Mouse (Mus musculus) spleen, adult 12 weeks (tissue): ENCODE results near the gene Vav1.

Source experiments
- DNase-seq: peaks from one replicate; pipeline ENCODE4 v3.0.0; 2022; ENCODE audit warnings: low spot score

Gene Vav1

GRCm38 (mm10) chr17:57278943-57279590, at the start of gene Vav1:
Gene Vav1 (plus strand): TSS chr17:57279100.
- peak; percentile 55 for DNase-seq

GRCm38 (mm10) chr17:57229851-57230727, 48.8 kb upstream of the Vav1 start:
- no peak for DNase-seq

- no peak for DNase-seq
Measured at GRCm38 (mm10) chr17:57230728-57231125, 48.2 kb upstream of the Vav1 start.

DNA sequence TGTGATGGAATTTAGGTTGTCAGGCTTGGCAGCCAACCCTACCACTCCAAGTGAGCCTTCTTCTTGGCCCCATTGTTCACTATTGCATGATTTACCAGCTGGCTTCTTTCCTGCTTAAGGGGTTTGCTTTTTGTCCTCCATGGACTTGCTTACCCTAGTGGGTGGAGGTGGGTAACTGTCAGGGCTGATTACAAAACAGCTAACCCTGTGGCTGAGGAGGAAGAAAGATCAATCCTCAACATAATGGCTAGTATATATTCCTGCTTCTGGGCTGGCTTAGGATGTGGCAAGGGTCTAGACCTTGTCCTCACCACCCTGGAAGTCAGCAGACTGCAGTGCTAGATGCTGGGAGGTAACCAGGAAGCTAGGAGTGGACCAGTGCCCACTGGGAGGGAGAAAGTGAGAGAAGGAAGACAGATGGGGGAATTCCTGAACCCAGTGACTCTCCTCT, 47.6 kb upstream of the Vav1 start:
- no peak for DNase-seq

- no peak for DNase-seq
Measured at GRCm38 (mm10) chr17:57232200-57232599, 46.7 kb upstream of the Vav1 start.

DNA sequence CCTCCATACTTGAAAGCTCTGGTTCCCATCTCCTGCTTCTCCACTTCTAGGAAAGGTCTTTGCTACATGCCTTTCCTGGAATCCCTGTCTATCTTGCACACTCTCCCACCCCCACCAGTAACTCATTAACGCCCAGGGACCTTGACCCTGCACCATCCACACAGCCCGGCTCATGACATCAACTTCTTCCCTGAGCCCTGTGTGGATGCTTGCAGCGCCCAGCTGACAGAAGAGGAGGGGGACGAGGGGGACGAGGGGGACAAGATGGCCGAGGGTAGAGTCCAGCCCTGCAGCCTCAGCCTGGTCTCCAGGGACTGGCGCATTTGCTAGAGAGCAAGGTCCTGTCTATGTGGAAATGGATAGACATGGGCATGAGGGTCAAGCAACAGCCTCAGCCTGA, 45.9 kb upstream of the Vav1 start:
- no peak for DNase-seq

DNA sequence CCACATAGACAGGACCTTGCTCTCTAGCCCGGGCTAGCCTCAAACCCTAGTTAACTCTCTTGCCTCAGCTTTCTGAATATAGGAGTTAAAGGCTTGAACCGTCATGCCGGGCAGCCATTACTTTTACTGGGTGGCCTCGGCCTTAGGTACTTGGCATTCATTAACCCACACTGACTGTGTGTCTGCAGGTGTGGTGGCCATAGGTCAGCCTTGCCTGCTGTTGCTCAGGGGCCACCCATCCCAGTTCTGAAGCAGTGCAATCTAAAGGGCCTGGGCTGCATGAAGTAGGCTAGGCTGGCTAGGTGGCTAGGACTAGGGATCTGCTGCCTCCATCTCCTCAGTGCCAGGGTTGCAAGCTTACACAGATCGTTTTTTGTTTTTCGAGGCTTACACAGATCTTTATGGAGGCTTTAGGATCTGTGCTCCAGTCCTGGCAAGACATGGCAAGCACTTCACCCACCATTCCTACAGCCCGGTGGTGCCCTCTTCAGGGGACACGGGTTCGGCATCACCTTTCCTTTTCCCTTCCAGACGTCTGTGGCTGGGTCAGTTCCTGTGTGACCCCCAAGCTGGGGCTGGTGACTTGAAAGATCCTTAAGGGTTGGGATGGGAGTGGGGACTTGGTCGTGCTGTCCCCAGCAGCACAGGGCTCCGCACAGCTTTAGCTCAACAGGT, 44.5 kb upstream of the Vav1 start:
- DNase-seq: no peak

- no peak for DNase-seq
Measured at GRCm38 (mm10) chr17:57235803-57236202, 43.1 kb upstream of the Vav1 start.

GRCm38 (mm10) chr17:57237181-57237580, 41.7 kb upstream of the Vav1 start:
- no peak for DNase-seq

DNA sequence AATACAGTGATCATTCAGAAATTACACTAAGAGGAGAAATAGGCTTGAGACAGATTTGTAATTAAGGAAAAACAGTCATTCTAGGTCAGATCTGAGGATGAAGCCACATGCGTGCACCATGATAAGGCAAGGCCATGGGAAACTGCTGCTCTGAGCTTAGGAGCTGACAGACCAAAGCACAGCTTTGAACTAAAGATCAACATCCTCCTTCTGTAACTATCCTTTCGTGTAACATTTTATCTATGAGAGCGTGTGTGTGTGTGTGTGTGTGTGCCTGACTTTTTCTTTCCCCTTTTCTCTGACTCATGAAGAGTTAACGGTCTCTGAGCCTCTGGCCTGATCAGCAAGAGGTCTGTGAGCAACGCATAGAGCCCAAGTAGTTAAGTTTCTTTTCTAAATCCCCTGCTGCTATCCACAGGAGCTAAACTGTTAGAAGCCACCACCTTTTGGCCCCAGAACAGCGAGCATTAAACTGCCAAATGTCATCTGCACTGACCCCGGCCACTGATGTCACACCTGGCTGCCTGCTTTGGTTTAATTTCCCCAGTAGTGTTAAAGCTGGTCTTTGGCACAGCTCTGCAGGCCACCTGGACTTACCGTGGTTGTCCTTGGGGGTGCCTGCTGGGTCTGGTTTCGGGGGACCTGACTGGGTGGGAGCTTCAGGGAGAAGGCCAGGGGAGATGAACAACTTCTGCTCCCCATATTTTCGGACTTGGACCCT, 35.1 kb upstream of the Vav1 start:
- DNase-seq: no peak

GRCm38 (mm10) chr17:57245311-57245929, 33.5 kb upstream of the Vav1 start:
- DNase-seq: no peak

DNA sequence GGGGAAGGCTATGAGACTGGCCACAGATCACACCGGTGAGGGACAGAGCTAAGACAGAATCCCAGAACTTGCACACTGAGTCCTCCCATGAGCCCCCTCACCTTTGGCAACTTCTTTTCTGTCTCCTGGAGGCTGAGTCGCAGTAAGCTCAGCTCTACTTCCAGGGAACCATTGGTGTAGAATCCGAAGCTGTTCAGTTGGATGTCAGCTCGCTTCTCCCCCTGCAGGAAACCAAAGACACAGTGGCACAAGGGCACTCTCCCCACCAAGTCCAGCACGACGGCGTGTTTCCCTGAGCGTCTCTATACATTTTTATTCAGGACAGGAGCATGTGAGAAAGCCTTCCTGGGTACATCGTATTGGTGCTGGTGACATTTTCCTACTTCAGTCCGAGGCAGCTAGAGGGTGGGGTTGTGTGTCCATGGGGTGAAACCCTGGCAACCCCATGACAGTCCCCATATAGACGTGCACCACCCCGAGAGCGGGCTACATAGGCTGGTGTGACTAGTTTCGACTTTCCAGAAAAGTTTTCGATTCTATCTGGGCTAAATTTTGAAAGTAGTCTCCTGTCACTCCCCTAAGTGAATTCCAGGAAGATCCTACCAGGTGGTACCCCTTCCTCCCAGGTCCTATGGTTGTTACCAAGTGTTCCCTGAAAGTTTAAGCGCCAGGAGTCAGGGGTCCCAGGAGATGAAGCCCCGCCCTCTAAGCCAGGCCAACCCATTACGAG, 32.1 kb upstream of the Vav1 start:
- peak; percentile 6 for DNase-seq

GRCm38 (mm10) chr17:57247393-57248200, 31.3 kb upstream of the Vav1 start:
- DNase-seq: peak; percentile 78

GRCm38 (mm10) chr17:57248201-57248699, 30.6 kb upstream of the Vav1 start, which contains the start of gene Gpr108:
Gene Gpr108 (minus strand): TSS chr17:57248446.
- DNase-seq: peak; percentile 76

DNA sequence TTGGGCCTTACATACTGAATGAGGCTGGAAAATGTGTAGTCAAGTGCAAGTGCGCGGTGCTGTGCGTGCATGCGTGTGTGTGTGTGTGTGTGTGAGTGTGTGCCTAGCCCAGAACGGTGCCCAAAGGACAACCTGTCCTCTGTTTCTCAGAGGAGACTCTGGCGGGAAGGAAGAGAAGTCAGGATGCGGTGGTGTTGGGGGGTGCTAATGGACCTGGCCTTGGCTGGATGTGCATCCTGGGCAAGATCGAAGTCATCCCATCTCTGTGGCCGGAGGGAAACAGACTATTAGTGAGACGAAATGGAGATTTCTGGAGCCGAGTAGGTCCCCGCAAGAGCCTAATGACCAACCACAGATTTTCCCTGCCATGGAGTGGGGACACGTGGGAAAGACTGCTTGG, 30.1 kb upstream of the Vav1 start:
- DNase-seq: no peak

DNA sequence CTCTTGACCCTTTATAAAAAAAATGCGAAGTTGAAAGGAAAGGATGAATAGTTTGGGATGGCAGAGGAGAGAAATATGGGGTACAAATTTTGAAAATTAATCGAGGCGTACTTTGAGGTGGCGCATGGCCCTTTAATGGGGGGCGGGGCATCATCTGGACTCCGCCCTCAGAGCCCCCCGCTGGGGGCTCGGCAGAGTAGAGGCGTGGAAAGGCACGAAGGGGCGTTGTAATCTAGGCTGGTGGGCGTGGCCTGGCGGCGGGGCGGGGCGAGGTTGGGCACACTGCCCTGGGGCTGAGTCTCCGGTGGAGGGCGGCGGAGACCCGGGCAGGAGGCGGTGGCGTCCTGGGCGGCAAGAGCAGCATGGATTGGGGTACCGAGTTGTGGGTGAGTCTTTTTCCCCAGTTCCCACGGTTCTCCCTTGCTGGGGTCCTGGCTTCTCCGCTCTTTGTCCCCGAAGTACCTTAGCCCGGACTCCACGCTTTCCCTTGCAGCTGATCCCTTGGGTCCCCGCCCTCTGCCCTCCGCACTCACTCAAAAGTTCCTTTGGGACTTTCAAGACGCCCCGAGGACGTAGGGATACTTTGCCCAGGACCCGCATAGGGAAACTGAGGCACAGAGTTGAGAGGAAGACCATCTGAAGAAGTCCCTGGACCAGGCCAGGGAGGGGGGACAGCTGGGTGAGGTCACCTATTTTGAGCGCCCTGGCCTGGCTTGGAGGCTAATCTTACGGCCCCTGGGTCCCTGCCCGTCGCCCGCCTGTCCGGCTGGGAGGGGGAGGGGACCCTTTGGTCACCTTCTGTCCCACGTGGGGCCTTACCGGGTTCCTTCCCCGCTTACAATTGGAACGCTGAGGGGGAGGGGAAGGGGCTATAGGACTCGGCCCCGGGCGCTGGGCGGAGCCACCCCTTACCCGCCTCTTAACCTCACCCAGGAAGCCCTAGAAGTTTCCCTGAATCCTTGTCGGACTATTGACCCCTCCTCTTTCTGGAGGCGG, 29.4 kb upstream of the Vav1 start, which contains the start of gene Trip10:
Trip10 (plus strand) TSS at position 270 of the 996 bp plus-strand sequence.
- DNase-seq: peak; percentile 87

DNA sequence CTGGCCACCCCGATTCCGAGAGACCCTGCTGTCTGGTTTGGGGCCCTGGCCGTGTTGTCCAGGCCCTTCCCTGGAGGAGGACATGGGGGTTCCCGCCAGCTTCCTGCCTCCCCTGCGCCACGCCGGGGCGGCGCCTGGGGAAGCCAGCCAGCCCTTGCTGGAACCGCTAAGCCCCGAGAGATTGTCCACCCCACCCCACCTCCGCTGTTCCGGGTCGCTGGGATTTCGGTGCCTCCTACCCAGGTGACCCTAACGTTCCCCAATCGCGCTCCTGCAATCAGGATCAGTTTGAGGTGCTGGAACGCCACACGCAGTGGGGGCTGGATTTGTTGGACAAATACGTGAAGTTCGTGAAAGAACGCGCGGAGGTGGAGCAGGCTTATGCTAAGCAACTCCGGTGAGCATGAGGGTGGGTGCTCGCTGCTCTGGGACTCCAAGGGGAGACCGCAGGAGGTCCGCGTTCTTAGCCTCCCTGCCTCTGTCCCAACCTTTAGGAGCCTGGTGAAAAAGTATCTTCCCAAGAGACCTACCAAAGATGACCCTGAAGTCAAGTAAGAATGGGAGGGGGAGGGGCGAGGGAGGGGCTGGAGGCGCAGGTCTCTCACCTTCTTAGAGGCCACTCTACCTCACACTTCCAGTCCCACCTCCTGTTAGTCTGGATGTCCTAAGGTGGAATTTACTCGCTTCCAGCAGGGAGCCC, 28.3 kb upstream of the Vav1 start:
- no peak for DNase-seq

DNA sequence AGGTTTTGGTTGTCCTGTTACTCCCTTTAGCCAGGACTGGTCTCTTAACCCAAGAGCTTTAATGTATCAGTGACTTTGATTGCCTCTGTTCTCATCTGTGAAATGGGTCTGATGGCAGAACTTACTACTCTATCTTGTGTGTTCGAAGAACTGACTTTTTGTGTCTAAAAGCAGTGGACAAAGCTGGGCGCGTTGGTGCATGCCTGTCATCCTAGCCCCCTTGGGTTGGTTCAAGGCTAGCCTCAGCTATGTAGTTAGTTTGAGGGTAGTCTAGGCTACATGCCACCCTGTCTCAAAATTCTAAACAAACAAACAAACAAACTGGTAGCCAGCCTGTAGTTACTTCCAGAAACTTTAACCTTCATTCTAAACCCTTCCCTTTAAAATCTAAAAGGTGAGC, 27.5 kb upstream of the Vav1 start:
- no peak for DNase-seq
